Mouse (Mus musculus) ovary, postnatal 36 days (tissue): Measurements from ENCODE around the gene Iqcf3.
"Not testable (repeated sequence)": the region's sequence is repeated elsewhere in the genome, so short reads cannot be mapped to it uniquely, and the experiment has no call there.

Source experiments
- DNase-seq: peaks from one replicate; pipeline ENCODE4 v3.0.0; 2022; ENCODE audit warnings: low spot score, mixed read lengths

The Iqcf3 gene

DNA sequence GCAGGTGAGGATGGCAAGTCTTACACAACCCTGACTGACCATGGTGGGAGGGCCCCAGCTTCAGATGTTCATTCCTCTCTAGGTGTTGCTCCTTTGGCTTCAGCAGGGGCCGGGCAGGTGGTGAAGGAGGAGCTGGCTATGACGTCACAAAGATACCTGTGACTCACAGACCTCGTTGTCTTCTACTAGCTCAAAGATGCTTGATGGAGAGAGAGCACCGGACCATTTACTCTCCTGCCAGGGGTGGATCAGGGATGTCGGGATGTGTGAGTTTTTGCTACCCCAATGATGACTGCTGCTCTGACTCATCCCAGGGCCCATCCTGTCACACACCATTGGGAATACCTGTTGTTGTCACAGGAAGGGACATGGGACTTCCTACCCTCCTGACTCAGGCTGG, at the start of gene Iqcf3:
Iqcf3 (minus strand) TSS at position 101 of the 400 bp plus-strand sequence.
- no peak for DNase-seq

DNA sequence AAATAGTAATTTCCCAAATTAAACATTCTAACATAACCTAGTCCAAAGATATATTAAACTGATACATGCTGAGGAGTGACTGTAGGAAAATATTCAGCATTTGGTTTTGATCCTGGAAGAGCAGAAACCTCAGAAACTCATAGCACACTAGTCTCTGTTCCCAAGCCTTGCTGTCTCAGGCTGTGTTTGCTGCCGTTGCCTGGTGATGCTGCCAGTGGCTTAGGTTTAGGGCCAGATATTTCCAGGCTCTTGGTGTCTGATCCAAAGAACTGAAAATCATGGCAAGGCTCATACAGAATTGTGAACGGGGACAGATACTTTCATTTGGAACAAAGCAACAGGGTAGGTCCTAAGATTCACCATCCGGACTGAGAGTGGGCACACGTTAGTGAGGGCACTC, 49.3 kb upstream of the Iqcf3 start:
- no peak for DNase-seq

- DNase-seq = peak; percentile 16
Measured at GRCm38 (mm10) chr9:106600546-106600945, 39.1 kb upstream of the Iqcf3 start.

- DNase-seq = no peak
Measured at GRCm38 (mm10) chr9:106598466-106598865, 37.0 kb upstream of the Iqcf3 start.

GRCm38 (mm10) chr9:106595836-106596235, 34.4 kb upstream of the Iqcf3 start:
- no peak for DNase-seq

DNA sequence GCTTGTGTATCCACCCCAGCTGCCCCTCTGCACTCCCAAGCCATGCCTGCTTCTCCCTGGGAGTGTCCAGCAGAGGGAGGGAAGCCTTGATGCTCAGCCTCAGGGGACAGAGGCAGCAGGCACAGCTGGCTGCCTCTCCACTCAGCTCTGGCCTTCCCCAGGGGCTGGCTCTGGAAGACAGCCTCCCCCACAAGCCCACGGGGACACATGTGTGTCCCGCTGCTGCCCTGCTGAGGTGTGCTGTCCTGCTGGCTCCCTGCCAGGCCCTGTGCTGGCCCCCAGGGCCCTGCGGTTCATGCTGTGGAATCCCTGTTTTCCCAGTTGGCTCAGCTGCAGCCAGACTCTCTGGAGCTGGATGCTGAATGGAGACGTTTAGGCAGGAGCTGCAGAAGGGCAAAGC, 34.0 kb upstream of the Iqcf3 start:
- DNase-seq = not testable (repeated sequence)

- no peak for DNase-seq
Measured at GRCm38 (mm10) chr9:106592158-106592557, 30.7 kb upstream of the Iqcf3 start.

DNA sequence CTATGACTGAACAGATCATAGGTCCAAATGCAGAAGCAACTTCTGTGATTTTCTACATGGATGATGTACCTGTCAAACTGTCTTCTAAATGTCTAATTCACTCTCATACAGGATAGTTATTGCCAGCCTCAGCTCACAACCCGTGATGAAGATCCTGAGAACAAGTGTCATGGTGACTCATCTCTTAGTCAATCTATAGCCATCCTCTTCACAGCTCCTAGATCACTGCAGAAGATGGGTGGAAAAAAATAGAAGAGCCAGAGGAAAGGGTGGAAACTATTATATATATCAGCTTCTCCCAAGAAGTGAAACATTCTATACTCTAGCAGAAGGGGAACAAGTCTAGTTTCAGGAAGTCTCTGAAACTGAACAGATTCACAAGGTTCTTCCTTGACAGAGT, 21.1 kb upstream of the Iqcf3 start:
- DNase-seq = no peak

GRCm38 (mm10) chr9:106580016-106580415, 18.6 kb upstream of the Iqcf3 start:
- no peak for DNase-seq

DNA sequence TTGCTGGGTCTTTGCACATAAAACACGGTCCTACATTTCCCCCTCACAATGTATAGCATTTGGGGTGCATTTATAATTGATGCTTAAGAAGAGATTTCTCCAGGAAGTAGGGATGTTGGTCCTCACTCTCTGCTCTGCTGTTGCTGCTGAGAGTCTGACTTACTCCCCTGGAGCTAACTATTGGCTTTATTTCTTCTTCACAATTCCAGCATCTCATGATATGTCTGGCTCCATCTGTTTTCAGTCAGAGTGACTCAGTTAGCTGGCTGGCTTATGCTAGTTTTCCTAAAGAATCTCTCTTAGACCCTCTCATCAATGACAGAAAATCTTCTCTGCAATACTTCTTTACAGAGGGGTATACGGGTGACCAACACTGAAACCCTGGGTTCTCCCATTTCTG, 14.7 kb upstream of the Iqcf3 start:
- no peak for DNase-seq

- DNase-seq = no peak
Measured at GRCm38 (mm10) chr9:106573366-106573765, 11.9 kb upstream of the Iqcf3 start.

DNA sequence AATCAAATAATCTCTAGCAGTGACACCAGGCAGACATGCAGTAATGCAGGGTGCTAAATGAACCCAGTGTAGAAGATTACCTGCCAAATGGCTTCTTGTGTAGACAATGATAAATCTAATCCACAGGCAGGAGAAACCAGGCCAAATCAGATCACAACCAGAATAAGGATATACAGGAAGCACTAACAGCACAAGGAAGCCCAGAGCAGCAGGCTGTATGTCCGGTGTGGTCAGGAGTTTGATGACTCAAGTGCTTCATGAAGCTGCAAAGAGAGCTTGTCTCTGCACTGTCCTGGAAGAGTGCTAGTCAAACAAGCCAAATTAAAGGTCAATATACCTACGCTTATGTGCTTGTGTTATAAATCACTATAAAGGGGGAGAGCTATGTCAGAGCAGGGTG, 10.8 kb upstream of the Iqcf3 start:
- DNase-seq = no peak

DNA sequence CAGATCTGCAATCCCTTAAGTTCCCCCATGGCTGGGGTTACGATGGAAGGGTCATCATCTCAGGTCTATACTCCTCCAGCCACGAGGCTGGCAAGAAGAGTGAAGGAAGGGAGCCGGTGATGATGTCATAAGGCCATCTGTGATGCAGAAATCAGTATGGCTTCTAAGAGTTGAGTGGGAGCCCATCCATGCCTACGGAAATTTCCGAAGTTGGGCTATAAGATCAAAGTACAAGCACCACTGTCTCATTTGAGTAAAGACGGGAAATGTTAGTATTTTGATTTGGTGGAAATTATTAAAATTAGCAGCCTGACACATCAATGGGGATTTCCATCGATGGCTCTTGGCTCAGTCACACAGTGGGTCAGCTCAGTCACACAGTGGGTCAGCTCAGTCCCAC, 9.5 kb upstream of the Iqcf3 start, which contains the start of gene Iqcf4:
Iqcf4 (minus strand) TSS at position 101 of the 400 bp plus-strand sequence.
- no peak for DNase-seq

- DNase-seq = no peak
Measured at GRCm38 (mm10) chr9:106566437-106566836, 5.0 kb upstream of the Iqcf3 start.

GRCm38 (mm10) chr9:106564025-106564424, 2.6 kb upstream of the Iqcf3 start:
- DNase-seq = no peak

GRCm38 (mm10) chr9:106562291-106562690, 860 bp upstream of the Iqcf3 start:
- no peak for DNase-seq

GRCm38 (mm10) chr9:106534975-106535374, 26.5 kb downstream of the Iqcf3 start:
- DNase-seq = no peak

DNA sequence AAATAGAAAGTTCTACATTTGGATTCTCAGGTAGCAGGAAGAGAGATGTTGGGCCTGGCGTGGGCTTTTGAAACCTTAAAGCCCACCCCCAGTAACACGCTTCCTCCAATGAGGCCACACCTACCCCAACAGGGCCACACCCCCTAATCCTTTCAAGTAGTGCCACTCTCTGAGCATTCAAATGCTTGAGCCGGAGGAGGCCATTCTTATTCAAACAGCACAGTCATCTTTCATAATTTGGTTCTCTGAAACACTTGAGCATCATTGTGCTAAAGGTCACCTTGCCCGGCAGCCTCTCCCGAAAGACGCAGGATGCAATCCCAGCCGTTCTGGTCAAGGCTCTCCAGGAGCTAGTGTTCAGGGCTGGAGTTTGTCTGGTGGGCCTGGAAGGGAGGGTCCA, 27.1 kb downstream of the Iqcf3 start:
- DNase-seq = no peak

GRCm38 (mm10) chr9:106531833-106532232, 29.6 kb downstream of the Iqcf3 start:
- no peak for DNase-seq

DNA sequence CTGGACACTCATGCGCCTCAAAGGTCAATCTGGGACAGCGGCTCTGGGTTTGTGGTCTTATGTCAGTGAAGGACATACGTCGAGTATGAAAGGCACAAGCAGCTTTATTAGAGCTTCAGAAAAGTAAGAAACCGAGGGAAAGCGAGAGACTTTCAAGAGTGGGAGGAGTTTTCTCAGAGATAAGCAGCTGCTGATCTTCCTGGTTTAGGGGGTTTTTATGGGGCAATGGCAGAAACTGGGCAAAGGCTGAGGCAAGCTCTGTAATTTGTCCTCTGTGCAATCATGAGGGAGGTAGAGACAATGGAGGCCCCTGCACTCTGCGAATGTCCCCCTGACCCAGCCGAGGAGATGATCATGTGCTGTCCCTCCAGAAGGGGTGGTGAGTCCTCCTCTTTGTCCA, 41.5 kb downstream of the Iqcf3 start:
- no peak for DNase-seq

DNA sequence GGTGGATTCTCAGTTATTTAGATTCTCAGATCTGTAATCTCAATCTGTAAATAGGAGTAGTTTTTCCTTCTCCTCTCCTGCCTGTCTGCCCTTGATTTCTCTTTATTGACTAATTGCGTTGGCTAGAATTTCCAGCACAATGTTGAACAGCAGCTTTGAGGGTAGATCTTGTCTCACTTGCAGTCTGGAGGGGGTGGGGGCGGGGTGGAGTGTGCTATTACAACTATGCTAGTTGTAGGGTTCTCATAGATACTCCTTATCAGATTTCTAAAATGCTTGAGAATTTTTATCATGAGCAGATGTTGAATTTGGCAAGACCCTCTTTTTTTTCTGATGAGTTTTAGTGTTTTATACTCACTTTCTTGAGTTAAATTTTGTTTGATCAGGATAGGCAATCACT, 42.0 kb downstream of the Iqcf3 start:
- DNase-seq = no peak

DNA sequence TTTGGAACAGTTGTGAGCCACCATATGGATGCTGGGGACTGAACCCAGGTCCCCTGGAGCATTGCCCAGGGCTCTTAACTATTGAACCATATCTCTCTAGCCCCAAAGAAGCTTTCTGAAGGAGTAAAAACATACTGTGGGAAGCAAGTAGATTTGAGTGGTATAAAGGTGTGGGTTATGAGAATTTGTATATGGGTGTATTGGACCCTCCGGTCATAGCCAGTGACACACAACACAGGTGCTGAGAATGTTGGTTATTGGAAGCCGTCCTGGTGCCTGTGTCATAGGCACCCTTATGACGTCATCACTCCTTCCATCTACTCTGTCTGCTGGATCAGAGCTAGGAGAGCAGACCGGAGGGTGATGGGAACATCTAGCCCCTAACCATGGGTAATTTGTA, 47.2 kb downstream of the Iqcf3 start, which contains the start of gene Iqcf5:
Iqcf5 (plus strand) TSS at position 301 of the 400 bp plus-strand sequence.
- no peak for DNase-seq

DNA sequence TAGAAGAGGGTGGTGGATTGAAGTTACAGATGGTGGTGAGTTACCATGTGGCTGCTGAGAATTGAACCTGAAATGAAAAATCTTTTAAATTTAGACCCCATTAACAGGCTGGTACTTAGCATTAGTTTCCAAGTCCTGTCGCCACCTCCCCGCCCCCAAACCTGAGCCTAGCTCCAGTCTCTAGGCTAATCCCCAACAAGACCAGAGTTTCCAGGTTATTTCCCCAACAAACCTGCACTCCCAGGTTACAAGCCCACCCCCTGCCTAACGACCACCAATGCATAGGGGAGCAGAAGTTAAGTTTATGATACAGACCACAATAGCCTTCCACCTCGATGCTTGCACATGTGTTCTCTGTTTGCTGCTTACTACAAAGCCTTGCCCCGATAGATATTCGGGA, 47.9 kb downstream of the Iqcf3 start:
- DNase-seq = no peak

- no peak for DNase-seq
Measured at GRCm38 (mm10) chr9:106512729-106513450, 48.5 kb downstream of the Iqcf3 start.
